Comparison of ENCODE assay signal across 8 mouse cellular contexts in the genomic region with DNA sequence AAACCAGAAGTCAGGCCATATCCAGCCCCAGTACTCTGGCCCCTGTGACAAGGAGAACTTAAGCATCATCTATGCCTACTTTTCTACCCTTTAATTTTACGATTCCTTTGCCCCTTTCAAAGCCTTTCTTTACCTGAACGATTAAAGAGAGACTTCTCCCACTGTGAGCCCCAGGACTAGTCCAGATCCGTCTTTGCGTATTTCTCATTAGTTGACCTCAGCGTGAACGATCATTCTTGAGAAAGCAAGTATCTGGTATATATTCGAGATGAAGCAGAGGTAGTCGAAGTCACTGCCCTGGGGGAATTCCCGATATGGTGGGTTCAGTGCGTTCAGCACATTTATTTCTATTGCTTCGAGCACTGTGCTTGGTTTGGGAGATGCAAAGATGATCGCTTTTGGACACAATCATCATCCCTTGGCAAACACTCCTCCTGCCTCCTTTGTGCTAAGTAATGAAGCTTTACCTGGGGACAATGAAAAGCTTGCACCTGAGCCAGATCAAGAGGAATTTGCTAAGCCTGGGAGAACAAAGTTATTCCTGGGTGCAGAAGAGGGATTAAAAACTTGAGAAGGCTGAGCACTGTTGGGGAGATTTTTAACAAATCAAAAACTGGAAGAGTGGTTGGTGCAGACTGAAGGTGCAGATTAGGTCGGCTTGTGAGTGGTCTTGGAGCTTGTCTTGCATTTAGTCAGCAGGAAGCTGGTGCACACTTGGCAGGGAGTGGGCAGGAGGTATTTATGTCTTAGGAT. TPM values are rescaled to one million over a fixed set of nuclear protein-coding genes. Genes with fewer than 3 reads are reported as not detected.
DNase-seq lines count a peak whose midpoint lies in the region; ATAC-seq and TF ChIP-seq lines count a peak whose summit lies in the region.

No protein-coding gene starts in this region.

- H3K27ac ChIP-seq in kidney, embryonic 15.5 days = peak overlapping the region; percentile 93
- H3K27ac ChIP-seq in hindbrain, embryonic 14.5 days = 0 out of 2 replicates have a peak overlapping the region, but pooled peaks have one; percentile 97
- peak overlapping the region; percentile 90 for H3K27ac ChIP-seq in midbrain, postnatal 0 days (ENCODE audit: low read depth, low read length)

- POLR2A ChIA-PET in Patski (lab: Charles Lee) = interaction anchor here (1.0 kb wide), 1 partner anchor 13 kb away, joined by 3 read pairs; no protein-coding TSS in a partner anchor

- TF ChIP-seq CTCF in Patski (IDR thresholded peaks at IDR 0.05) = no peak
- TF ChIP-seq CTCF in midbrain, postnatal 0 days (IDR thresholded peaks at IDR 0.05) = no peak

- H3K4me3 ChIP-seq in kidney, embryonic 15.5 days (replicated peaks) = peak overlapping the region; percentile 94
- H3K4me3 ChIP-seq in hindbrain, embryonic 14.5 days (replicated peaks; ENCODE audit: low read length) = peak overlapping the region; percentile 92
- peak overlapping the region; percentile 64 for H3K4me3 ChIP-seq in midbrain, postnatal 0 days (ENCODE audit: low read depth, low read length)

- peak overlapping the region; percentile 90 for H3K9ac ChIP-seq in kidney, embryonic 15.5 days
- peak overlapping the region; percentile 91 for H3K9ac ChIP-seq in hindbrain, embryonic 14.5 days
- peak overlapping the region; percentile 72 for H3K9ac ChIP-seq in midbrain, postnatal 0 days (replicated peaks; ENCODE audit: low read length, poor library complexity, severe bottlenecking)

- H3K9me3 ChIP-seq in kidney, embryonic 15.5 days (replicated peaks) = no peaks in the 10 kb centered on the region
- no peaks in the 10 kb centered on the region for H3K9me3 ChIP-seq in hindbrain, embryonic 14.5 days (ENCODE audit: control insufficient read depth, low read length)
- no peaks in the 10 kb centered on the region for H3K9me3 ChIP-seq in midbrain, postnatal 0 days (ENCODE audit: low read length)

- H3K36me3 ChIP-seq in kidney, embryonic 15.5 days = peaks cover 17% of the 10 kb centered on the region
- H3K36me3 ChIP-seq in hindbrain, embryonic 14.5 days (replicated peaks; ENCODE audit: control insufficient read depth, insufficient read depth) = peaks cover 5% of the 10 kb centered on the region
- H3K36me3 ChIP-seq in midbrain, postnatal 0 days (ENCODE audit: insufficient read depth, low read length) = no peaks in the 10 kb centered on the region

- CTCF ChIA-PET in Patski (lab: Charles Lee) = interaction anchor here (1.1 to 1.2 kb wide), 2 partner anchors 15 to 20 kb away, joined by 3 read pairs; no protein-coding TSS in a partner anchor

- no peaks in the 10 kb centered on the region for H3K27me3 ChIP-seq in kidney, embryonic 15.5 days
- no peaks in the 10 kb centered on the region for H3K27me3 ChIP-seq in Patski
- H3K27me3 ChIP-seq in hindbrain, embryonic 14.5 days (ENCODE audit: control insufficient read depth, insufficient read depth, low read length) = no peaks in the 10 kb centered on the region
- no peaks in the 10 kb centered on the region for H3K27me3 ChIP-seq in midbrain, postnatal 0 days (ENCODE audit: insufficient read depth, low read length)

- peaks cover 16% of the 10 kb centered on the region for H3K4me1 ChIP-seq in kidney, embryonic 15.5 days
- H3K4me1 ChIP-seq in hindbrain, embryonic 14.5 days (replicated peaks; ENCODE audit: control insufficient read depth, insufficient read depth, low read length) = peaks cover 22% of the 10 kb centered on the region
- peaks cover 12% of the 10 kb centered on the region; the same call in 1 of the 2 replicates for H3K4me1 ChIP-seq in midbrain, postnatal 0 days (ENCODE audit: insufficient read depth, low read length)

- 23% methylated on average over 13 of the region's 13 CpGs for WGBS in kidney, embryonic 15.5 days
- 20% methylated on average over 13 of the region's 13 CpGs for WGBS in hindbrain, embryonic 14.5 days
- 14% methylated on average over 13 of the region's 13 CpGs for WGBS in midbrain, postnatal 0 days

- H3K4me2 ChIP-seq in kidney, embryonic 15.5 days = peak overlapping the region; percentile 69
- H3K4me2 ChIP-seq in hindbrain, embryonic 14.5 days (replicated peaks) = peak overlapping the region; percentile 61
- peak overlapping the region; percentile 65 for H3K4me2 ChIP-seq in midbrain, postnatal 0 days (ENCODE audit: low read depth, low read length, poor library complexity, severe bottlenecking)

- DNase-seq in kidney, adult 11 months = no peak
- DNase-seq in Patski (ENCODE audit: low read depth, low spot score) = no peak
- no peak for DNase-seq in hindbrain, embryonic 14.5 days (ENCODE audit: low spot score)
- no peak for DNase-seq in midbrain, postnatal 0 days (ENCODE audit: low spot score)
- no peak for DNase-seq in ovary, postnatal 36 days (ENCODE audit: low spot score)
- DNase-seq in right cerebral cortex, adult 18-20 months = no peak

- in situ Hi-C loops in Patski (cut with MboI; ENCODE audit: low pct_unique_long_range_greater_than_20kb) = loop anchor here (25.0 kb wide), 1 partner anchor 785 kb away; a partner anchor contains a TSS

- no peak for ATAC-seq in kidney, embryonic 15.5 days (replicated peaks; ENCODE audit: low FRiP score)
- peak; percentile 18 for ATAC-seq in Patski
- no peak for ATAC-seq in hindbrain, embryonic 14.5 days (ENCODE audit: low FRiP score)
- no peak for ATAC-seq in midbrain, postnatal 0 days (ENCODE audit: low FRiP score)
- no peak for ATAC-seq in granulocyte monocyte progenitor cell, adult 5-6 weeks (replicated peaks; ENCODE audit: poor library complexity, severe bottlenecking)

RNA-seq across cellular contexts. Expression of a gene that starts 1.0 kb away (rescaled TPM):
- polyA plus RNA-seq in kidney, embryonic 15.5 days (2015; fragmentation: Nextera tagmentation; extraction: Ambion mirVana) = 29.5 and 30.9 TPM in 2 replicates
- 31.0 TPM for polyA plus RNA-seq in Patski (2021)
- polyA plus RNA-seq in hindbrain, embryonic 14.5 days (2014; fragmentation: Nextera tagmentation; extraction: Ambion mirVana) = 32.6 and 34.9 TPM in 2 replicates
- total RNA-seq in midbrain, postnatal 0 days (2014; rRNA removed) = 28.0 and 28.5 TPM in 2 replicates
- 25.2 and 25.5 TPM in 2 replicates for polyA plus RNA-seq in midbrain, postnatal 0 days (2015; fragmentation: Nextera tagmentation; extraction: Ambion mirVana)
- total RNA-seq in granulocyte monocyte progenitor cell, adult 5-6 weeks (2014; fragmentation: Nextera tagmentation) = 21.9 and 24.9 TPM in 2 replicates
- 55.8 and 57.1 TPM in 2 replicates for total RNA-seq in granulocyte monocyte progenitor cell, adult 5-6 weeks (2017)

RNA-seq across cellular contexts. Expression of a gene that starts 18.8 kb away (rescaled TPM):
- 11.7 and 14.9 TPM in 2 replicates for polyA plus RNA-seq in kidney, embryonic 15.5 days (2015; fragmentation: Nextera tagmentation; extraction: Ambion mirVana)
- 16.1 TPM for polyA plus RNA-seq in Patski (2021)
- 13.6 and 14.6 TPM in 2 replicates for polyA plus RNA-seq in hindbrain, embryonic 14.5 days (2014; fragmentation: Nextera tagmentation; extraction: Ambion mirVana)
- 12.4 and 13.4 TPM in 2 replicates for total RNA-seq in midbrain, postnatal 0 days (2014; rRNA removed)
- 7.6 and 8.0 TPM in 2 replicates for polyA plus RNA-seq in midbrain, postnatal 0 days (2015; fragmentation: Nextera tagmentation; extraction: Ambion mirVana)
- 28.8 and 31.3 TPM in 2 replicates for total RNA-seq in granulocyte monocyte progenitor cell, adult 5-6 weeks (2014; fragmentation: Nextera tagmentation)
- 56.4 and 74.5 TPM in 2 replicates for total RNA-seq in granulocyte monocyte progenitor cell, adult 5-6 weeks (2017)
